Mouse (Mus musculus): Measurements from ENCODE around the gene Gm21887.
"Not testable (repeated sequence)": the region's sequence is repeated elsewhere in the genome, so short reads cannot be mapped to it uniquely, and the experiment has no call there.

The Gm21887 gene

GRCm38 (mm10) chrX:169984331-169984730, 25.1 kb upstream of the Gm21887 start:
- peak in 1 of 2 experiments; percentile 4 for DNase-seq

- DNase-seq, result peak in 1 of 2 experiments; percentile 35
Measured at GRCm38 (mm10) chrX:169984853-169985252, 24.6 kb upstream of the Gm21887 start.

GRCm38 (mm10) chrX:169985796-169986195, 23.7 kb upstream of the Gm21887 start:
- DNase-seq, result peak in 1 of 2 experiments; percentile 56

- peak; percentile 87 to 90 for DNase-seq
Measured at GRCm38 (mm10) chrX:169986519-169987367, 22.7 kb upstream of the Gm21887 start.

- DNase-seq, result peak; percentile 63 to 64
Measured at GRCm38 (mm10) chrX:169987368-169987837, 22.1 kb upstream of the Gm21887 start.

GRCm38 (mm10) chrX:169988571-169989218, 20.8 kb upstream of the Gm21887 start:
- peak; percentile 52 to 53 for DNase-seq

GRCm38 (mm10) chrX:169989219-169989595, 20.3 kb upstream of the Gm21887 start:
- DNase-seq, result not testable (repeated sequence)

GRCm38 (mm10) chrX:169989691-169990631, 19.5 kb upstream of the Gm21887 start:
- DNase-seq, result peak; percentile 66 to 83

- peak; percentile 96 to 99 for DNase-seq
Measured at GRCm38 (mm10) chrX:169991128-169991873, 18.2 kb upstream of the Gm21887 start.

GRCm38 (mm10) chrX:169992086-169992930, 17.2 kb upstream of the Gm21887 start:
- peak; percentile 31 to 48 for DNase-seq

- DNase-seq, result peak in 1 of 2 experiments; percentile 40
Measured at GRCm38 (mm10) chrX:169992951-169993547, 16.4 kb upstream of the Gm21887 start.

GRCm38 (mm10) chrX:169994011-169994865, 15.2 kb upstream of the Gm21887 start:
- peak in 1 of 2 experiments; percentile 71 for DNase-seq

- DNase-seq, result not testable (repeated sequence)
Measured at GRCm38 (mm10) chrX:169994866-169995711, 14.4 kb upstream of the Gm21887 start.

GRCm38 (mm10) chrX:169995909-169996521, 13.4 kb upstream of the Gm21887 start:
- not testable (repeated sequence) for DNase-seq

GRCm38 (mm10) chrX:169996926-169997325, 12.5 kb upstream of the Gm21887 start:
- DNase-seq, result peak; percentile 87 to 93

- peak in 1 of 2 experiments; percentile 81 for DNase-seq
Measured at GRCm38 (mm10) chrX:169997456-169997853, 12.0 kb upstream of the Gm21887 start.

- DNase-seq, result peak; percentile 100
Measured at GRCm38 (mm10) chrX:169997854-169998456, 11.5 kb upstream of the Gm21887 start.

Data from lung, adult 18-20 months (tissue).